Mouse (Mus musculus): ENCODE measurements at regions not wholly inside any gene's neighbourhood (a gene's known extent, or its start where the extent isn't known, plus 50 kb on each side); places are given as distances from the start of the nearest gene placed in this dataset.

- TF ChIP-seq CTCF (IDR thresholded peaks at IDR 0.05; ENCODE audit: control insufficient read depth, insufficient read depth, insufficient replicate concordance, low read depth, low read length) (no peak), POLR2A (IDR thresholded peaks at IDR 0.05; ENCODE audit: control insufficient read depth, low read depth, low read length) (no peak)
Observed at GRCm38 (mm10) chr12:14079892-14080291, 72.0 kb downstream of the Fam84a start.

Data from testis, adult 2 months (tissue).